Comparison of ENCODE assay signal across 25 mouse cellular contexts in genomic region chr14:97389005-97389404, GRCm38 (mm10).
DNase-seq lines count a peak whose midpoint lies in the region; ATAC-seq and TF ChIP-seq lines count a peak whose summit lies in the region.
"Had no signal": no experiment of that assay in that cellular context is flagged by ENCODE, and none has a peak within 500 bp of the region (broad histone marks: within the 10 kb centered on the region; RNA-seq: fewer than 3 reads in every experiment).

No protein-coding gene starts in this region.

- H3K36me3 ChIP-seq in MEL (ENCODE audit: control insufficient read depth in 1 of 2, insufficient read depth in 2 of 2, low read length in 2 of 2), result peaks cover 0 to 2% of the 10 kb centered on the region in 2 experiments; a peak in 1 of 4 replicates
- H3K36me3 ChIP-seq: embryonic facial prominence, embryonic 13.5 days; embryonic facial prominence, embryonic 15.5 days; forebrain, embryonic 10.5 days; forebrain, embryonic 12.5 days; G1E had no signal

- no peak for TF ChIP-seq POLR2A in MEL (IDR thresholded peaks at IDR 0.05; ENCODE audit: control insufficient read depth in 1 of 2, insufficient read depth in 1 of 2, low read depth in 1 of 2, low read length in 2 of 2, poor library complexity in 1 of 2)

- TF ChIP-seq EP300 in MEL (IDR thresholded peaks at IDR 0.05; ENCODE audit: low read depth in 1 of 2, low read length in 2 of 2), result 0 out of 4 replicates have a peak, but pooled peaks of 1 of the 2 experiments have one; percentile 8

- H3K27me3 ChIP-seq in MEL (ENCODE audit: control insufficient read depth in 1 of 2, insufficient read depth in 2 of 2, low read length in 2 of 2), result no peaks in the 10 kb centered on the region
- H3K27me3 ChIP-seq: CH12.LX; embryonic facial prominence, embryonic 13.5 days; embryonic facial prominence, embryonic 15.5 days; forebrain, embryonic 12.5 days had no signal

- intact Hi-C loops in heart, postnatal 10 days (cut with DNase I), result no loop called here

- H3K4me3 ChIP-seq in MEL (ENCODE audit: control insufficient read depth in 1 of 2, insufficient read depth in 1 of 2, low read depth in 2 of 2, low read length in 2 of 2), result no peak overlapping the region
- H3K4me3 ChIP-seq: embryonic facial prominence, embryonic 13.5 days; embryonic facial prominence, embryonic 15.5 days; erythroblast, embryonic 14.5 days; forebrain, embryonic 10.5 days; forebrain, embryonic 12.5 days had no signal

- no peak for TF ChIP-seq CTCF in MEL (IDR thresholded peaks at IDR 0.05 in 2 of 3, conservative IDR thresholded peaks at IDR 0.05 in 1 of 3; ENCODE audit: control insufficient read depth in 1 of 3, insufficient read depth in 1 of 3, low read depth in 2 of 3, low read length in 3 of 3, poor library complexity in 1 of 3, severe bottlenecking in 1 of 3)

- 0 out of 2 replicates have a peak, but pooled peaks have one; percentile 44 for ATAC-seq in granulocyte monocyte progenitor cell, adult 5-6 weeks (replicated peaks; ENCODE audit: poor library complexity, severe bottlenecking)
- ATAC-seq: CD4-positive, CD25-positive, alpha-beta regulatory T cell, adult 4 months; forebrain, embryonic 16.5 days had no signal

- no peak for TF ChIP-seq RAD21 in MEL (IDR thresholded peaks at IDR 0.05; ENCODE audit: low read depth, low read length)

- no peak overlapping the region for H3K27ac ChIP-seq in MEL (ENCODE audit: control insufficient read depth, low read depth, low read length)
- H3K27ac ChIP-seq: embryonic facial prominence, embryonic 13.5 days; embryonic facial prominence, embryonic 15.5 days; forebrain, embryonic 10.5 days; forebrain, embryonic 12.5 days had no signal

- DNase-seq in 416B (ENCODE audit: low read depth) (peak; percentile 40), MEL (ENCODE audit: low read depth, low spot score) (no peak)
- DNase-seq in layer of hippocampus, adult 9-11 months, result no peak
- no peak for DNase-seq in ovary, postnatal 36 days (ENCODE audit: low spot score)
- DNase-seq in heart, postnatal 10 days, result no peak
- DNase-seq: adrenal gland, adult 2 months; adrenal gland, postnatal 10 days; adrenal gland, postnatal 25 days; B cell, adult 2 months; cerebellum, adult 11 months; cerebellum, adult 18-20 months; cerebellum, adult 8-10 months; cerebellum, postnatal 10 days; cerebellum, postnatal 25 days; embryo, embryonic 11 days had no signal

- H3K4me1 ChIP-seq in MEL (ENCODE audit: control insufficient read depth in 1 of 2, insufficient read depth in 2 of 2, low read length in 2 of 2), result no peaks in the 10 kb centered on the region
- H3K4me1 ChIP-seq: embryonic facial prominence, embryonic 13.5 days; embryonic facial prominence, embryonic 15.5 days; forebrain, embryonic 10.5 days; forebrain, embryonic 12.5 days had no signal

- H3K9ac ChIP-seq in MEL (ENCODE audit: control insufficient read depth, low read depth, low read length, poor library complexity, severe bottlenecking), result no peak overlapping the region
- H3K9ac ChIP-seq: embryonic facial prominence, embryonic 13.5 days; embryonic facial prominence, embryonic 15.5 days; forebrain, embryonic 12.5 days had no signal

- H3K79me2 ChIP-seq in MEL (ENCODE audit: control insufficient read depth, insufficient read depth, low read length, poor library complexity), result no peaks in the 10 kb centered on the region

- no peaks in the 10 kb centered on the region for H3K9me3 ChIP-seq in MEL (replicated peaks; ENCODE audit: insufficient read depth, low read length)
- H3K9me3 ChIP-seq: embryonic facial prominence, embryonic 13.5 days; embryonic facial prominence, embryonic 15.5 days; forebrain, embryonic 10.5 days; forebrain, embryonic 12.5 days had no signal

TF ChIP-seq in MEL, 35 proteins besides CTCF, POLR2A, EP300 and RAD21:
- TF ChIP-seq RCOR1 (IDR thresholded peaks at IDR 0.05; ENCODE audit: low read depth, low read length), result peak; percentile 94
- no peak for TF ChIP-seq SMC3 (IDR thresholded peaks at IDR 0.05; ENCODE audit: low read depth, low read length)
- TF ChIP-seq ZC3H11A (IDR thresholded peaks at IDR 0.05; ENCODE audit: low read depth, low read length), result no peak
- TF ChIP-seq CHD1 (IDR thresholded peaks at IDR 0.05; ENCODE audit: low read depth, low read length), result no peak
- TF ChIP-seq ELF1 (IDR thresholded peaks at IDR 0.05; ENCODE audit: low read depth, low read length), result no peak
- no peak for TF ChIP-seq ZKSCAN1 (IDR thresholded peaks at IDR 0.05; ENCODE audit: low read depth, low read length)
